Mouse (Mus musculus) cerebellum, postnatal 10 days (tissue): Measurements from ENCODE around the gene Gm13083.
"Not testable (repeated sequence)": the region's sequence is repeated elsewhere in the genome, so short reads cannot be mapped to it uniquely, and the experiment has no call there.

Experiments used
- DNase-seq, 2 experiments: peaks; one replicate each; pipeline ENCODE4 v3.0.0; 2021; ENCODE audit warnings: mixed read lengths in 2 of 2

Gm13083 gene

DNA sequence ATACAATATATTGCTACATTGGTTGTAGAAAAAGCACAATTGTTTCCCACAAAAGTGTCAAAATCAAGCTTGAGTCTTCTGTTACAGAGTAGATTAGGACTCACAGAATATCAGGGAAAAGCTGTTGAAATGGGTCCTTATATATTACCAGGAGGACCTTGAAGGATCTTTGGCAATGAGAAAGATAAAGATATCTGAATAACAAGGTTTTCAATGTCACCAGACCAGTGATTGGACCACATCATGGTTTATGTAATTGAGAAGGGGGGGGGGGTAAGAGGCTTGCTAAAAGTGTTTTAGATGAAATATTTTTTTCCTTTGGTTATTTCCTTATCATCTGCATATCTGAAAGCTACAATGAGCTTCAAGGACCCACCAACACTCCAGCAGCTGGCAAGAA, at the start of gene Gm13083:
TSS of gene Gm13083 (plus strand) at position 301 of the 400 bp plus-strand sequence.
- DNase-seq: not testable (repeated sequence)

DNA sequence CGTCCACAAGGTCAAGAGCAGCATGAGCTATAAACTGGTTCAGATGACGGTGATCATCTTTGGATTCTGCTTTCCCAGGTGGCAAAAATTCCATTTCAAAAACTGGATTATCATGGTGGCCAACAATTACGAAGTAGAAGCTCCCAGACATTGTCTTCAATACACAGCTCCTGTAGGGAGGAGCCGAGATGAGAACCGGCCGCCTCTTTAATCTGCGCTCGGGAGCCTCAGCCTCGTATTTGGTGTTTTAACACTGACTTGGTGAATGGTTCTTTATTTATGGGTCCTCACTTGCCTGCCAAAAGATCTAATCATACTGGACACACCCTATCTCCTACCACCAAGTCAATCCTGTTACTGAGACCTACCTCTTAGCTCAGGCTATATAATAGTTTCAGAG, 2.9 kb upstream of the Gm13083 start:
- not testable (repeated sequence) for DNase-seq

GRCm38 (mm10) chr4:143618101-143618500, 3.3 kb downstream of the Gm13083 start:
- not testable (repeated sequence) for DNase-seq

DNA sequence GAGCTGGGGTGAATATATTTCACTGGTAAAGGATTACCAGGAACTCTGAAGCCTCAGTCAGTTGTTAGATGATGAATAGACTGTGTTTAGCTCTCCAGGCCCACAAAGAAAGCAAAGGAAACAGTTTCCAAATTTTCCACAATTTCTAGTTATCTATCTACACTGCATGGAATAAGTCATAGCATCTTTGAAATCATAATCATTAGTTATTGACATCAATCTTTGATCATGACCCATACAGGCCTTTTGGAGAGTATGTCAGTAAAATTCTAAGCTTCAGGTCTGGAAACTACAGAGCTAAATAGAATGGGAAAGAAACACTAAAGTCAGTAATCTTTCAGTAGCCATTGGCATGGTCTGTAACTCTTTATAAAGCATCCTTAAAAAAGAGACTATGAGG, 42.3 kb downstream of the Gm13083 start, which contains the start of gene Gm13088:
TSS of gene Gm13088 (minus strand) at position 101 of the 400 bp plus-strand sequence.
- DNase-seq: not testable (repeated sequence)
